Mouse (Mus musculus) midbrain, embryonic 13.5 days (tissue): ENCODE data around the gene Teddm3. TPM values are rescaled to one million over a fixed set of nuclear protein-coding genes. Genes with fewer than 3 reads are reported as not detected.
"Not testable (repeated sequence)": the region's sequence is repeated elsewhere in the genome, so short reads cannot be mapped to it uniquely, and the experiment has no call there.

ENCODE experiments used
- ATAC-seq: fragments of 200-750 bp; cut with Nextera tagmentation; 2 replicates; pipeline ENCODE4 v1.8.0; 2017; ENCODE audit warnings: mild to moderate bottlenecking, moderate TSS enrichment, moderate library complexity
- H3K27ac ChIP-seq: fragments of 300-500 bp; sonication (generic); 2 replicates; pipeline ENCODE4 v1.5.1; 2015; ENCODE audit warnings: inconsistent platforms, mild to moderate bottlenecking, moderate library complexity
- H3K27me3 ChIP-seq: fragments of 300-500 bp; sonication (generic); 2 replicates; pipeline ENCODE4 v1.6.1; 2015; ENCODE audit warnings: mild to moderate bottlenecking, inconsistent platforms
- H3K36me3 ChIP-seq: fragments of 300-500 bp; sonication (generic); 2 replicates; pipeline ENCODE4 v1.6.1; 2015; ENCODE audit warnings: mild to moderate bottlenecking, inconsistent platforms
- H3K4me1 ChIP-seq: fragments of 300-500 bp; sonication (generic); replicated peaks from 2 replicates; pipeline ENCODE4 v1.6.1; 2015; ENCODE audit warnings: inconsistent platforms
- H3K4me2 ChIP-seq: fragments of 300-500 bp; sonication (generic); replicated peaks from 2 replicates; pipeline ENCODE4 v1.6.1; 2015; ENCODE audit warnings: moderate library complexity, mild to moderate bottlenecking, inconsistent platforms
- H3K4me3 ChIP-seq: fragments of 300-500 bp; sonication (generic); replicated peaks from 2 replicates; pipeline ENCODE4 v1.5.1; 2015; ENCODE audit warnings: mild to moderate bottlenecking, inconsistent platforms
- H3K9ac ChIP-seq: fragments of 300-500 bp; sonication (generic); replicated peaks from 2 replicates; pipeline ENCODE4 v1.6.1; 2015; ENCODE audit warnings: mild to moderate bottlenecking, inconsistent platforms
- H3K9me3 ChIP-seq: fragments of 300-500 bp; sonication (generic); 2 replicates; pipeline ENCODE4 v1.6.1; 2016; ENCODE audit warnings: mild to moderate bottlenecking, inconsistent platforms
- WGBS: fragments of 180-500 bp; shearing (Covaris S2); methylation state at CpG from one replicate; pipeline ENCODE4 v1.1.7; 2015; 5-methylcytosine and 5-hydroxymethylcytosine counted together
- polyA plus RNA-seq: library from polyadenylated mRNA; unstranded; fragments of >200 nt; fragmentation: Nextera tagmentation; extraction: Ambion mirVana; gene quantifications from 2 replicates; pipeline ENCODE4 v1.2.1, GENCODE M21; 2015

The Teddm3 gene
- not detected in 2 replicates for polyA plus RNA-seq

GRCm38 (mm10) chr16:21153900-21154299 is at the start of gene Teddm3:
Teddm3 (minus strand) TSS chr16:21154000.
- no CpG with 5 or more reads among the region's 2 CpGs for WGBS
- not testable (repeated sequence) for H3K4me2 ChIP-seq, H3K27me3 ChIP-seq, H3K9me3 ChIP-seq, H3K36me3 ChIP-seq, H3K9ac ChIP-seq, H3K4me3 ChIP-seq, H3K4me1 ChIP-seq, H3K27ac ChIP-seq, ATAC-seq

DNA sequence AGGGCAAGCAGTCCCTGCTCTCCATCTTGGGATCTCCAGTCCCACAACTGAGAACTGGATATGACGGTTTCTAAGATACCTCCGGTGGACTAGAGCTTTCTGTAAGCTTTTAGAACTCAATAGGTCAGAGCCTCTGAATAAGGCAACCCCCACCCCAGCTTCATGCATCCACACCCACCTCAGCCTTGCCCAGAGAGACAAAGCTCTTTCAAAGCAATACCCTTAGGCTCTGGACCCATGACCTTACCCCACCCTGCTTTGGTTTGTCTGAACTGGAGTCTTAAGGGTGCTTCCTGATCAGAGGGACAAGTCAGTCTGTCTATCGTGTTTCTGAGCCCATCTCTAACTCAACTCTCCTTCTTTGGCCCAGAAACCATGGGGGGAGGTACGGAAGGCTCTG is 48.9 kb upstream of the Teddm3 start:
- H3K4me3 ChIP-seq, result no peak overlapping the region
- H3K4me1 ChIP-seq, result peaks cover 25% of the 10 kb centered on the region
- H3K27ac ChIP-seq, result no peak overlapping the region
- H3K4me2 ChIP-seq, result no peak overlapping the region
- H3K9me3 ChIP-seq, result no peaks in the 10 kb centered on the region
- no peaks in the 10 kb centered on the region for H3K36me3 ChIP-seq
- H3K9ac ChIP-seq, result no peak overlapping the region
- 84% methylated on average over 4 of the region's 4 CpGs for WGBS
- no peak for ATAC-seq
- H3K27me3 ChIP-seq, result peaks cover 8% of the 10 kb centered on the region; the same call in 1 of the 2 replicates

DNA sequence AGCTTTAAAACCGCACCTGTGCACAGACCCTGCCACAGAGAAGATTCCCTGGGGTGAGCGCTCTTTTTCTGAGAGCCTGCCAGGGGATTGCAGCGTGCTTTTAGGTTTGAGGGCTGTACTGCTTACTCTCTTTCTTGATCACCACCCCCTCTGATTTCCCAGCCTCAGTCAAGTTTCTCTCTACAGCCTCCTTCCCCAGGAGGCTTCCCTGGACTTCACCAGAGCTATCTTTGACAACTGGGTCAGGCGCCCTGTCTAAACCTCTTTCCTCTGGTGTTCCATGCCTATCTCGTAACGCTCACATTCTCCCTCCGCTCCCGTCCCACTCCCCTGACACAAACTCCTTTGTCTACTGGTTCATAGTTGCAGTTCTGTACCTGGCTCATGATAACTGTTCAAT is 45.6 kb upstream of the Teddm3 start:
- H3K4me2 ChIP-seq, result no peak overlapping the region
- H3K9ac ChIP-seq, result no peak overlapping the region
- no peaks in the 10 kb centered on the region for H3K4me1 ChIP-seq
- H3K9me3 ChIP-seq, result no peaks in the 10 kb centered on the region
- no peak overlapping the region for H3K27ac ChIP-seq
- ATAC-seq, result no peak
- H3K27me3 ChIP-seq, result peaks cover 8% of the 10 kb centered on the region; the same call in 1 of the 2 replicates
- H3K36me3 ChIP-seq, result no peaks in the 10 kb centered on the region
- no peak overlapping the region for H3K4me3 ChIP-seq
- WGBS, result 56% methylated on average over 8 of the region's 8 CpGs

- Histone ChIP-seq H3K9ac (no peak overlapping the region), H3K27me3 (peaks cover 8% of the 10 kb centered on the region; the same call in 1 of the 2 replicates), H3K27ac (no peak overlapping the region), H3K4me1 (no peaks in the 10 kb centered on the region), H3K4me3 (no peak overlapping the region), H3K9me3 (no peaks in the 10 kb centered on the region), H3K4me2 (no peak overlapping the region), H3K36me3 (no peaks in the 10 kb centered on the region)
- no peak for ATAC-seq
- 5% methylated on average over 1 of the region's 1 CpGs for WGBS
Measured at GRCm38 (mm10) chr16:21198529-21198928, 44.7 kb upstream of the Teddm3 start.

DNA sequence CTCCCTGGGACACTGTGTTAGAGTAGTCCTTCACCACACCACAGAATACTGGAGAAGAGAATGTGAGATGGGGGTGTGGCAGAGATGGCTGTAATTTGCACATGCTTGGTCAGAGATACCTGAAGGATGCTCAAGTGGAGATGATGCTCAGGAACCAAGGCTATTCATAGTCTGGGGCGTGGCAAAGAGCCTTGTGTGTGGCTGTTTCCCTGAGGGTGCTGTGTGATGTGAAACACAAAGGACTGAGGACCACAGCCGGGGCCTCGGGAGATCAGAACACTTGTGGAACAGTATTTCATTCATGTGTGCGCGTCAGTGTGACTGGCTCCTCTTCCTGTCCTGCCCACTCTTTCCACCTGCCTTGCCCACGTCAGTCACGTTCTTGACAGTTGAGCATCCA is 44.2 kb upstream of the Teddm3 start:
- no peak overlapping the region for H3K4me2 ChIP-seq
- H3K36me3 ChIP-seq, result no peaks in the 10 kb centered on the region
- ATAC-seq, result no peak
- H3K9ac ChIP-seq, result no peak overlapping the region
- no peak overlapping the region for H3K4me3 ChIP-seq
- H3K4me1 ChIP-seq, result no peaks in the 10 kb centered on the region
- 92% methylated on average over 7 of the region's 7 CpGs for WGBS
- H3K27ac ChIP-seq, result no peak overlapping the region
- no peaks in the 10 kb centered on the region for H3K9me3 ChIP-seq
- H3K27me3 ChIP-seq, result peaks cover 8% of the 10 kb centered on the region; the same call in 1 of the 2 replicates

GRCm38 (mm10) chr16:21197542-21197941 is 43.7 kb upstream of the Teddm3 start:
- 92% methylated on average over 4 of the region's 4 CpGs for WGBS
- no peak for ATAC-seq

DNA sequence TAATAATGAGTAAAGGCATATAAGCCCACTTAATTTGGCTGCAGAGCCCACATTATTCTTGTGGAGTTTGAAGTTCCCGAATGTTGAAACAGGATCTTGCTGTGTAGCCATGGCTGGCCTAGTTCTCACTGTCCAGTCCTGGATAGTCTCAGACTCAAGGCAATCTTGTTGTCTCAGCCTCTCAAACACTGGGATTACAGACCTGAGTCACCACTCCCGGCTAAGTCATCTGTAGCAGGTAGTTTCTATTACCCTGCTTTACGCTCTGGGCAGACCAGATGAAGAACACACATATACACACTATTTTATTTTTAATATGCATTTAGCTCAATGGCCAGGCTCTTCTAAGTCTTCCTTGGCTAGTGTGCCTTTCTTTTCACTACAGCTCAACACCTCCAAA is 42.8 kb upstream of the Teddm3 start:
- WGBS, result 90% methylated on average over 3 of the region's 3 CpGs
- H3K27me3 ChIP-seq, result no peaks in the 10 kb centered on the region
- H3K4me1 ChIP-seq, result peaks cover 3% of the 10 kb centered on the region; the same call in 1 of the 2 replicates
- no peak for ATAC-seq
- no peak overlapping the region for H3K27ac ChIP-seq
- H3K4me2 ChIP-seq, result no peak overlapping the region
- no peak overlapping the region for H3K4me3 ChIP-seq
- no peaks in the 10 kb centered on the region for H3K36me3 ChIP-seq
- no peaks in the 10 kb centered on the region for H3K9me3 ChIP-seq
- no peak overlapping the region for H3K9ac ChIP-seq

More at GRCm38 (mm10) chr16:21197542-21197941, 43.7 kb upstream of the Teddm3 start:
- Histone ChIP-seq H3K4me1 (no peaks in the 10 kb centered on the region), H3K4me3 (no peak overlapping the region), H3K36me3 (no peaks in the 10 kb centered on the region), H3K9ac (no peak overlapping the region), H3K27me3 (peaks cover 4% of the 10 kb centered on the region; the same call in 1 of the 2 replicates), H3K4me2 (no peak overlapping the region), H3K27ac (no peak overlapping the region), H3K9me3 (no peaks in the 10 kb centered on the region)

- no peak overlapping the region for H3K4me3 ChIP-seq
- H3K9me3 ChIP-seq, result no peaks in the 10 kb centered on the region
- H3K4me1 ChIP-seq, result peaks cover 3% of the 10 kb centered on the region; the same call in 1 of the 2 replicates
- ATAC-seq, result no peak
- 63% methylated on average over 8 of the region's 8 CpGs for WGBS
- H3K27ac ChIP-seq, result no peak overlapping the region
- no peak overlapping the region for H3K9ac ChIP-seq
- H3K36me3 ChIP-seq, result no peaks in the 10 kb centered on the region
- H3K4me2 ChIP-seq, result no peak overlapping the region
- no peaks in the 10 kb centered on the region for H3K27me3 ChIP-seq
Measured at GRCm38 (mm10) chr16:21195260-21195866, 41.6 kb upstream of the Teddm3 start.

DNA sequence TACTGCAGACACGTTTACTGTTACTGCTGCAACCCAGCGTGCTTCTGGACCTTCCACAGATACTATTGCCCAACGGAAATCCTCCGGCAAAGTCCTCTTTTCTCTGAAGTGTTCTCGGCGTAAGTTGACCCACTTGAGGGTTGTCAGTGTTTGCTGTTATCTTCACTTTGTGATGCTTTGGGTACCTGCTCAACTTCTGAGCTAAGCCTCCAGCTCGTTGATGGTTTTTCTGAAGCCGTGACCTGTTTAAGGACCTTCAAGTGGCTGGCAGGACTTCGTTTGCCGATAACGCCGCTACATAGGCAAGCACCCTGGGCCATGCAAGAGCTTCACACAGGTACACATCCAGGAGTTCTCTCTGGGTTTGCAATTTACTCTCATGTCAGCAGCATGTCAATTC is 40.4 kb upstream of the Teddm3 start:
- H3K9me3 ChIP-seq, result no peaks in the 10 kb centered on the region
- H3K4me1 ChIP-seq, result peaks cover 3% of the 10 kb centered on the region; the same call in 1 of the 2 replicates
- no peak overlapping the region for H3K4me2 ChIP-seq
- 85% methylated on average over 12 of the region's 12 CpGs for WGBS
- H3K27ac ChIP-seq, result no peak overlapping the region
- ATAC-seq, result no peak
- no peaks in the 10 kb centered on the region for H3K36me3 ChIP-seq
- no peak overlapping the region for H3K9ac ChIP-seq
- no peak overlapping the region for H3K4me3 ChIP-seq
- H3K27me3 ChIP-seq, result no peaks in the 10 kb centered on the region

DNA sequence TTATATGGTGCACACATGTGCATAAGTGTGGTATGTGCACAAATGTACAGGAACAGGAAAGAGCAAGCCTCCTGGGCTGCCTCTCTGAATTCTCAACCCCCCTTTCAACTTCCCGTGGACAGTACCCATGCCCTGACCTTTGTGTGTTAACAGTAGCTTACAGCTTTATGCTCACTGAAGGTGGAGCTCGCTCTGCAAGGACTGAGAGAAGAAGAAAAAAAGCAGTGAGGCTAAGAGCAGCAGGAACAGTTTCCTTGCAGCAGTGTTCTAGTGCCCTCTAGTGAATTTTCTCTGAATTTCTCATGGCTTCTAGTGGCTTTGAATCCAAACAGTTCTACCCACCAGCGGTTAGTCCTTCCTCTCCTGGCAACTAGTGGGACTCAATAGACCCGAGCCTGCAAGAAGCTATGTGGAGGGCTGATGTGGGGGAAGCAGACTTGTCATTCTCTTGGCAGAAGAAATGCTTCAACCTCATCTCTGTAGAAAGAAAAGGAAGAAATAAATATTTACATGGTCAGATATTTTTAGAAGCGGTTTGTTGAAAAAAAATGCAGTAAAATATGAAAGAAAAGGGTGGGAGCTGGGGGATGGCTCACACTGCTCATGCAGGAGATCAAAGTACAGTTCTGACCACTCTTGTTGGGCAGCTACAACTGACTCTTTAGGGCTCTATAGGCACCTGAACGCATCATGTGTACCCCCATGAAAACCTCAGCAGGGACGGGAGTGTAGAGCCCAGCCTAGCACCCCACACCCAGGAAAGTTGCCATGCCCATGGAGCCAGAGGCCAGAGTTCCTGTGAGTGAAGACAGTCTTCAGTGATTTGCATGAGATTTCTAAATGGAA is 38.9 kb upstream of the Teddm3 start:
- WGBS, result 40% methylated on average over 7 of the region's 7 CpGs
- H3K9me3 ChIP-seq, result no peaks in the 10 kb centered on the region
- no peak overlapping the region for H3K9ac ChIP-seq
- no peak overlapping the region for H3K27ac ChIP-seq
- H3K4me3 ChIP-seq, result no peak overlapping the region
- no peaks in the 10 kb centered on the region for H3K27me3 ChIP-seq
- H3K4me1 ChIP-seq, result peaks cover 3% of the 10 kb centered on the region; the same call in 1 of the 2 replicates
- H3K36me3 ChIP-seq, result no peaks in the 10 kb centered on the region
- no peak overlapping the region for H3K4me2 ChIP-seq
- peak; percentile 71 for ATAC-seq

- no peak overlapping the region for H3K4me2 ChIP-seq
- no peaks in the 10 kb centered on the region for H3K27me3 ChIP-seq
- no peak for ATAC-seq
- no peak overlapping the region for H3K4me3 ChIP-seq
- H3K9me3 ChIP-seq, result no peaks in the 10 kb centered on the region
- no peak overlapping the region for H3K9ac ChIP-seq
- H3K4me1 ChIP-seq, result peaks cover 8% of the 10 kb centered on the region
- H3K27ac ChIP-seq, result no peak overlapping the region
- 61% methylated on average over 14 of the region's 14 CpGs for WGBS
- no peaks in the 10 kb centered on the region for H3K36me3 ChIP-seq
Measured at GRCm38 (mm10) chr16:21191569-21191968, 37.8 kb upstream of the Teddm3 start.

GRCm38 (mm10) chr16:21188345-21188744 is 34.5 kb upstream of the Teddm3 start:
- WGBS, result 82% methylated on average over 3 of the region's 3 CpGs
- H3K4me3 ChIP-seq, result no peak overlapping the region
- H3K4me1 ChIP-seq, result peaks cover 8% of the 10 kb centered on the region
- no peaks in the 10 kb centered on the region for H3K36me3 ChIP-seq
- no peak overlapping the region for H3K4me2 ChIP-seq
- no peaks in the 10 kb centered on the region for H3K9me3 ChIP-seq
- no peak overlapping the region for H3K27ac ChIP-seq
- ATAC-seq, result no peak
- no peaks in the 10 kb centered on the region for H3K27me3 ChIP-seq
- H3K9ac ChIP-seq, result no peak overlapping the region
